In the genomic region with DNA sequence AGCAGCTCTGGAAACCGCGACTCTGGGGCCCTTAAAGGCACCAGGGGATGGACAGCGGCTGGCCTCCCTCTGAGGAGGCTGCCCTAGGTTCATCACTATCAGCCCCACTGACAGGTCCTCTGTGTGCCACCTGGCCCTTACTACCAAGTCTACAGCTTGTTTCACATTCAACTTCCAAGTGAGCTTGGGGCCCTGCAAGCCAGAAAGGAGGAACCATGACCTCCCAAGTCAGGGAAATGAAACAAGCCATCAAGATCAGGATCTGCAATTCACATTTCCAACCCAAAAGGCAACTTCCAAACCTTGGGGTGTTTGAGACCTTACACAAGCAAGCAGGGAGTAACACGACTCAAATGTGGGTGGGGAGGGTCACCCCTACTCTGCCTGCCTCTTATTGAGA, we compare ENCODE assay signal across 9 mouse cellular contexts. TPM values are rescaled to one million over a fixed set of nuclear protein-coding genes. Genes with fewer than 3 reads are reported as not detected.
DNase-seq lines count a peak whose midpoint lies in the region; ATAC-seq lines count a peak whose summit lies in the region.
"Had no signal": no experiment of that assay in that cellular context is flagged by ENCODE, and none has a peak within 500 bp of the region (broad histone marks: within the 10 kb centered on the region; RNA-seq: fewer than 3 reads in every experiment).

No protein-coding gene starts in this region.

- 62% methylated on average over 4 of the region's 4 CpGs for WGBS in kidney, embryonic 14.5 days
- 58% methylated on average over 4 of the region's 4 CpGs for WGBS in embryonic facial prominence, embryonic 15.5 days
- 50% methylated on average over 4 of the region's 4 CpGs for WGBS in hindbrain, embryonic 14.5 days
- WGBS in midbrain, embryonic 15.5 days = 55% methylated on average over 4 of the region's 4 CpGs

- DNase-seq in kidney, adult 8-10 months = no peak
- DNase-seq in hindbrain, embryonic 14.5 days (ENCODE audit: low spot score) = no peak
- DNase-seq in cerebellum, adult 9-10 months = no peak
- DNase-seq in embryo, embryonic 9.5 days (ENCODE audit: extremely low spot score) = no peak
- DNase-seq in ovary, postnatal 10 days (ENCODE audit: low spot score) = no peak

- H3K36me3 ChIP-seq in kidney, embryonic 14.5 days (ENCODE audit: control insufficient read depth, insufficient read depth, low read length) = no peaks in the 10 kb centered on the region
- H3K36me3 ChIP-seq in embryonic facial prominence, embryonic 15.5 days = no peaks in the 10 kb centered on the region
- peaks cover 4% of the 10 kb centered on the region; the same call in 1 of the 2 replicates for H3K36me3 ChIP-seq in hindbrain, embryonic 14.5 days (replicated peaks; ENCODE audit: control insufficient read depth, insufficient read depth)
- H3K36me3 ChIP-seq in midbrain, embryonic 15.5 days (replicated peaks) = no peaks in the 10 kb centered on the region; the same call in 1 of the 2 replicates

- ATAC-seq in kidney, embryonic 14.5 days (ENCODE audit: low FRiP score, low TSS enrichment) = no peak
- ATAC-seq in embryonic facial prominence, embryonic 15.5 days (ENCODE audit: insufficient number of reproducible peaks, low FRiP score, low TSS enrichment, low read depth) = no peak
- ATAC-seq in hindbrain, embryonic 14.5 days (ENCODE audit: low FRiP score) = no peak
- no peak for ATAC-seq in midbrain, embryonic 15.5 days (replicated peaks)

- H3K4me2 ChIP-seq in kidney, embryonic 14.5 days (replicated peaks; ENCODE audit: low read depth, low read length) = peak overlapping the region; percentile 60; the same call in 1 of the 2 replicates
- 0 out of 2 replicates have a peak overlapping the region, but pooled peaks have one; percentile 0 for H3K4me2 ChIP-seq in embryonic facial prominence, embryonic 15.5 days (replicated peaks)
- peak overlapping the region; percentile 65 for H3K4me2 ChIP-seq in hindbrain, embryonic 14.5 days (replicated peaks)
- peak overlapping the region; percentile 55 for H3K4me2 ChIP-seq in midbrain, embryonic 15.5 days

- no peak overlapping the region for H3K27ac ChIP-seq in kidney, embryonic 14.5 days (ENCODE audit: low read depth, low read length)
- H3K27ac ChIP-seq in embryonic facial prominence, embryonic 15.5 days (replicated peaks) = no peak overlapping the region
- H3K27ac ChIP-seq in hindbrain, embryonic 14.5 days = no peak overlapping the region
- H3K27ac ChIP-seq in midbrain, embryonic 15.5 days = no peak overlapping the region

- H3K27me3 ChIP-seq in kidney, embryonic 14.5 days (ENCODE audit: control insufficient read depth, insufficient read depth, low read length) = no peaks in the 10 kb centered on the region
- peaks cover 4% of the 10 kb centered on the region; the same call in 1 of the 2 replicates for H3K27me3 ChIP-seq in embryonic facial prominence, embryonic 15.5 days
- H3K27me3 ChIP-seq in hindbrain, embryonic 14.5 days (ENCODE audit: control insufficient read depth, insufficient read depth, low read length) = no peaks in the 10 kb centered on the region
- H3K27me3 ChIP-seq in midbrain, embryonic 15.5 days (replicated peaks) = no peaks in the 10 kb centered on the region; the same call in 1 of the 2 replicates

- H3K4me1 ChIP-seq in kidney, embryonic 14.5 days (ENCODE audit: control insufficient read depth, insufficient read depth, low read length) = peaks cover 13% of the 10 kb centered on the region
- peaks cover 28% of the 10 kb centered on the region for H3K4me1 ChIP-seq in embryonic facial prominence, embryonic 15.5 days
- H3K4me1 ChIP-seq in hindbrain, embryonic 14.5 days (replicated peaks; ENCODE audit: control insufficient read depth, insufficient read depth, low read length) = peaks cover 26% of the 10 kb centered on the region
- H3K4me1 ChIP-seq in midbrain, embryonic 15.5 days = peaks cover 32% of the 10 kb centered on the region

- no peak overlapping the region; the same call in 1 of the 2 replicates for H3K4me3 ChIP-seq in kidney, embryonic 14.5 days (ENCODE audit: low read length)
- 0 out of 2 replicates have a peak overlapping the region, but pooled peaks have one; percentile 70 for H3K4me3 ChIP-seq in embryonic facial prominence, embryonic 15.5 days (replicated peaks)
- H3K4me3 ChIP-seq in hindbrain, embryonic 14.5 days (replicated peaks; ENCODE audit: low read length) = peak overlapping the region; percentile 67
- peak overlapping the region; percentile 80 for H3K4me3 ChIP-seq in midbrain, embryonic 15.5 days
- H3K4me3 ChIP-seq: megakaryocyte, embryonic 14.5 days had no signal

- no peaks in the 10 kb centered on the region for H3K9me3 ChIP-seq in kidney, embryonic 14.5 days (ENCODE audit: control insufficient read depth, low read length)
- H3K9me3 ChIP-seq in embryonic facial prominence, embryonic 15.5 days (replicated peaks) = no peaks in the 10 kb centered on the region
- H3K9me3 ChIP-seq in hindbrain, embryonic 14.5 days (ENCODE audit: control insufficient read depth, low read length) = no peaks in the 10 kb centered on the region
- no peaks in the 10 kb centered on the region for H3K9me3 ChIP-seq in midbrain, embryonic 15.5 days
- H3K9me3 ChIP-seq: megakaryocyte, embryonic 14.5 days had no signal

- no peak overlapping the region for H3K9ac ChIP-seq in kidney, embryonic 14.5 days (ENCODE audit: low read depth, low read length)
- H3K9ac ChIP-seq in embryonic facial prominence, embryonic 15.5 days = no peak overlapping the region
- peak overlapping the region; percentile 79 for H3K9ac ChIP-seq in hindbrain, embryonic 14.5 days
- no peak overlapping the region for H3K9ac ChIP-seq in midbrain, embryonic 15.5 days

RNA-seq across cellular contexts. Expression of a gene that starts 40.7 kb away (rescaled TPM):
- not detected in 2 replicates for polyA plus RNA-seq in kidney, embryonic 14.5 days (2014; fragmentation: Nextera tagmentation; extraction: Ambion mirVana)
- polyA plus RNA-seq in embryonic facial prominence, embryonic 15.5 days (2015; fragmentation: Nextera tagmentation; extraction: Ambion mirVana) = not detected in 2 replicates
- not detected in 2 replicates for polyA plus RNA-seq in hindbrain, embryonic 14.5 days (2014; fragmentation: Nextera tagmentation; extraction: Ambion mirVana)
- polyA plus RNA-seq in midbrain, embryonic 15.5 days (2015; fragmentation: Nextera tagmentation; extraction: Ambion mirVana) = not detected in 2 replicates

RNA-seq across cellular contexts. Expression of a gene that starts 42.3 kb away (rescaled TPM):
- 0.89 and 0.95 TPM in 2 replicates for polyA plus RNA-seq in kidney, embryonic 14.5 days (2014; fragmentation: Nextera tagmentation; extraction: Ambion mirVana)
- polyA plus RNA-seq in embryonic facial prominence, embryonic 15.5 days (2015; fragmentation: Nextera tagmentation; extraction: Ambion mirVana) = 1.2 and 2.7 TPM in 2 replicates
- polyA plus RNA-seq in hindbrain, embryonic 14.5 days (2014; fragmentation: Nextera tagmentation; extraction: Ambion mirVana) = 9.9 and 12.2 TPM in 2 replicates
- polyA plus RNA-seq in midbrain, embryonic 15.5 days (2015; fragmentation: Nextera tagmentation; extraction: Ambion mirVana) = 7.7 and 8.4 TPM in 2 replicates

Comparison
In these comparisons a context has a peak if more than half of its experiments do, and no peak if none do; other contexts are left out.
1. H3K4me2 ChIP-seq: peak in every context shown above with its lines; median percentile 65 in hindbrain, embryonic 14.5 days; 60 in kidney, embryonic 14.5 days; 55 in midbrain, embryonic 15.5 days; 0 in embryonic facial prominence, embryonic 15.5 days.